Mouse (Mus musculus): Measurements from ENCODE around the gene Tex12. TPM values are rescaled to one million over a fixed set of nuclear protein-coding genes. Genes with fewer than 3 reads are reported as not detected.

Tex12 gene
- polyA plus RNA-seq, 1 experiment from 2014 or later, result not detected

DNA sequence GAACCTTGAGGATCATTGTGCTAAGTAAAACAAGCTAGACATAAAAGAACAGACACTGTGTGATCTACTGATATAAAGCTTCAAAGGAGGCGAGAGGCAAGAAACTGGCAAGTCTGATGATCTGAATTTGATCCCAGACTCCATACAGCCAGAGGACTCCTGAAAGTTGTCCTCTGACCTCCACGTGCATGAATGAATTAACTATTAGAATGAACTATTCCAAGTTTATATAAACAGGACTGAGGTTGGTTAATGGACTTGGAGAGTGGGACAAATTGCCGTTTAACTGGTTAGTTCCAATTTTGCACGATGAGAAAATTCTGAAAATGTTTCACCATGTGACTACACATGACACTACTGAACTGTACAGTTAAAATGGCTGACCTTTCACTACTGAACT lies 12.2 kb downstream of the Tex12 start:
- Histone ChIP-seq H3K27me3 (ENCODE audit: low read depth, poor library complexity, severe bottlenecking) (no peaks in the 10 kb centered on the region), H3K4me3 (no peak overlapping the region), H3K27ac (no peak overlapping the region), H3K36me3 (no peaks in the 10 kb centered on the region), H3K4me1 (no peaks in the 10 kb centered on the region), H3K9me3 (replicated peaks) (no peaks in the 10 kb centered on the region)
- DNase-seq (ENCODE audit: low spot score), result no peak
- 92% methylated on average over 4 of the region's 4 CpGs for WGBS

DNA sequence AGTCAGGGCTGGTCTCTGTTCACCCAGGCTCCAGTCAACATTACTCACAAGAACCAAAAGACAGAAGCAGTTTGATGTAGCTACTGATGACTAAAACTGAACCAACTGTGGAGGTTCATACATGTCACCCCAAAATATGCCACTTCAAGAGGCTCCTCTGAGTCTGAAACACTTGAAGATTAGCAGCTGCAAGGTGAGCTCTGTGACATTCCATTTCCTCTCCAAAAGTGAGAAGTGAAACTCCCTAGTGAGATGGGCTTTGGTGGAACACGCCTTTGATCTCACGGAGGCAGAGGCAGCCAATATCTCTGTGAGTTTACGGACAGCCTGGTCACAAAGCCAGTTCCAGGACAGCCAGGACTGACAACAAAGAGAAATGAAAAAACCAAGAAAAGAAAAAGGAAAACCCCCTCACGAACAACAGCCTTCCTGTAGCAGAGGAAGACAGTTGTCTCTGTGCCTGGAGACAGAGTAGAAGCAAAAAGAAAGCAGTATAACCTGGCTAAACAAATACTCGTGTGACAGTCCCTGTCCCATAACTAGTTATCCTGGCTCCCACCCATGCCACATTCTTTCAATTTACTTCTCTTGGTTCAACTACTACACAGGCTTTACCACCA lies 13.2 kb downstream of the Tex12 start:
- Histone ChIP-seq H3K36me3 (no peaks in the 10 kb centered on the region), H3K4me3 (no peak overlapping the region), H3K27ac (no peak overlapping the region), H3K27me3 (ENCODE audit: low read depth, poor library complexity, severe bottlenecking) (no peaks in the 10 kb centered on the region), H3K9me3 (replicated peaks) (no peaks in the 10 kb centered on the region), H3K4me1 (no peaks in the 10 kb centered on the region)
- DNase-seq (ENCODE audit: low spot score), result no peak
- WGBS, result 38% methylated on average over 5 of the region's 5 CpGs

DNA sequence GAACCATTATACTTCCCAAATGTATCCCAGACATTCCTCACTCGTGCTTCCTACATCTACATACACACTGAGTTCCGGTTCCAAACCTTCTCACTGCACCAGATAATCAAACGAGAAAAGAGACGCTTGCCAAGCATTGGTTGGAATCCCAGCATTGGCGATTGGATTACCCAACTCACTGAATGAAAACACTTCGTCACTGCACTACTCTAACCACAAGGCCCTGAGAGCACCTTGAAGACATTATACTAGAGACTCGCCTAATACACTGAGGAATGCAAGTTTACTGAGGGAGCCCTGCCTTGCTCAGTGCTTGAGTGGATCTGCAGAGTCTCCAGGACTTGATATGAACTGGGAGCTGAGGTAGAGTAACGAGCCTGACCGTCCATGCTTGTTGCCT lies 18.7 kb downstream of the Tex12 start:
- Histone ChIP-seq H3K36me3 (no peaks in the 10 kb centered on the region), H3K4me1 (peaks cover 7% of the 10 kb centered on the region; the same call in 1 of the 2 replicates), H3K27me3 (ENCODE audit: low read depth, poor library complexity, severe bottlenecking) (no peaks in the 10 kb centered on the region), H3K4me3 (no peak overlapping the region), H3K27ac (no peak overlapping the region), H3K9me3 (replicated peaks) (no peaks in the 10 kb centered on the region)
- WGBS, result 82% methylated on average over 9 of the region's 9 CpGs
- DNase-seq (ENCODE audit: low spot score), result no peak

DNA sequence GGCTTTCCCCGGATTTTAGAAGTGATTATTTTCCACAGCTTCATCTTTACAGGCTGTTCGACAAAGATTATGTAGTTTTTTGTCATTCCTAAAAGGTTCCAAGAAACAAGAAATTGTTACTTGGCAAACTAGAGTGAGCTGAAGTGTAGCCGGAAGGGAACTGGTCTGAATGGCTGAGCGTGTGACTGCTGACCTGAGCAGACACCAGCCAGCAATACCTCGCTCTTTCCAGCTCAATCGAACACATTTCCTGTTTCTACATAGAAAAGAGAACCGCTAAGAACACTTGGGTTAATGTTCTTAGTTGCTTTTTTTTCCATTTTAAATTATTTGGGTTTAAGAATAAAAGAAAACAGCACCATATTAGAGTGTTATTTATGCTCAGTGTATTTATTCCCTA lies 21.0 kb downstream of the Tex12 start:
- H3K4me3 ChIP-seq, result no peak overlapping the region
- 81% methylated on average over 7 of the region's 7 CpGs for WGBS

DNA sequence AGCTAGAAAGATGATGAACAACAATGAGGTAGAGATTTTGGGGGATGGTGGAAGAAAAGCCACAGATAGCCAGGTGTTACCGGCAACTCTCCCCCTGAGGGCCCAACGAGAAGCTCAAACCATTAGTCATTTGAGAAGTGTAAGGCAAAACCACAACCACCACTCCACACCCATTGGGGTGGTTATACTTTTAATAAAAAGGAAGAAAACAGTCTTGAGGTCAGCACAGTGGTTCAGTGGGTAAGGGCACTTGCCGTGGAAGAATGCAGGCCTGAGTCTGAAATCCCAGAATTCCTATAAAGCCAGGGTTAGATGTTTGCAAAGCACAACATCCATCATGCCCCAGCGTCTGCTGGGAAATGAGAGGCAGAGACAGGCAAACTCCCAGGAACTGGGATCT lies 23.8 kb downstream of the Tex12 start:
- Histone ChIP-seq H3K4me3 (no peak overlapping the region), H3K4me1 (peaks cover 7% of the 10 kb centered on the region; the same call in 1 of the 2 replicates), H3K27me3 (ENCODE audit: low read depth, poor library complexity, severe bottlenecking) (no peaks in the 10 kb centered on the region), H3K27ac (no peak overlapping the region), H3K36me3 (no peaks in the 10 kb centered on the region), H3K9me3 (replicated peaks) (no peaks in the 10 kb centered on the region)
- WGBS, result 67% methylated on average over 4 of the region's 4 CpGs
- DNase-seq (ENCODE audit: low spot score), result no peak

More for the DNA sequence above, 21.0 kb downstream of the Tex12 start:
- Histone ChIP-seq H3K36me3 (no peaks in the 10 kb centered on the region), H3K27me3 (ENCODE audit: low read depth, poor library complexity, severe bottlenecking) (no peaks in the 10 kb centered on the region), H3K4me1 (peaks cover 7% of the 10 kb centered on the region; the same call in 1 of the 2 replicates), H3K9me3 (replicated peaks) (no peaks in the 10 kb centered on the region), H3K27ac (no peak overlapping the region)
- no peak for DNase-seq (ENCODE audit: low spot score)

DNA sequence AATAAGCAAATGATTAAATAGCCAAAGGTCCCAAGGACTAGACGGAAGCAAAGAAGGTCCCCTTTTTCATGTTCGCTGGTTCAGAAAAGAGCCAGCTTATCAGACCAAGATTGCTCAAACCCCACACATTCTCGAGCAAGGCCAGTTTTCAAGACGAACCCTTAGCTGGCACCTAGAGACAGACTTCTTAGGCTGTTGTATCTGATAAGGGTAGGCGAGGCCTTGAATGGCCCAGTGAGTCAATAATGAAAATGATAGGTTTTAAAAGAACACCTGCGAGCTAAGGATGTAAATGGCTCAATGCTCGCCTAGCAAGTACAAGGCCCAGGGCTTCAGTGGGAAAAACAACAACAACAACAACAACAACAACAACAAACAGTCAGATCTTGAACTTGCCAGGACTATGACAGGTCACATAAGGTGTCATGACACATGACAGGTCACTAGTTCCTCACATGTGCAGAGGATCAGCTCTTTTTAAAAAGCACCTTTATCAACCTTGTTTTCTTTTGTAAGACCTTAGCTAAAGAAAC lies 24.5 kb downstream of the Tex12 start:
- Histone ChIP-seq H3K4me1 (peaks cover 7% of the 10 kb centered on the region; the same call in 1 of the 2 replicates), H3K4me3 (no peak overlapping the region), H3K27ac (no peak overlapping the region), H3K9me3 (replicated peaks) (no peaks in the 10 kb centered on the region), H3K27me3 (ENCODE audit: low read depth, poor library complexity, severe bottlenecking) (no peaks in the 10 kb centered on the region), H3K36me3 (no peaks in the 10 kb centered on the region)
- DNase-seq (ENCODE audit: low spot score), result no peak
- 89% methylated on average over 7 of the region's 7 CpGs for WGBS

DNA sequence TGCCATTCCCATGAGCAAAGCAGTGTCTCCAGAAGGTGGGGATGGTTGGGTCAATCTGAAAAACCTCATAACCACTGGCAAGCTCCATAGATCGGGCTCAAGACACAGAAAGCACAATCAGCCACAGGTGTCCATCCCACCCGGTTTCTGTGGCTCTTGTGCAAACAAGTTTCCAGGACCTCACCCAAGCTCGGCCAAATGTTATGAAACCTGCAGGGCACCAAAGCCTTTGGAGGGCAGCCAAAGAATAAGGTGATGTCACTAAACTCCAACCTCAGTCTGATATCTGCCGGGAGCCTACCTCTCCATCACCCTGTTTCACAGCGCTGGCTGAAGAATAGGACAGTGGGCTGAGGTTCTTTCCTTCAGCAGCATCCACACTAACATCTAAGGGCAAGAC lies 25.2 kb downstream of the Tex12 start:
- WGBS, result 89% methylated on average over 5 of the region's 5 CpGs

DNA sequence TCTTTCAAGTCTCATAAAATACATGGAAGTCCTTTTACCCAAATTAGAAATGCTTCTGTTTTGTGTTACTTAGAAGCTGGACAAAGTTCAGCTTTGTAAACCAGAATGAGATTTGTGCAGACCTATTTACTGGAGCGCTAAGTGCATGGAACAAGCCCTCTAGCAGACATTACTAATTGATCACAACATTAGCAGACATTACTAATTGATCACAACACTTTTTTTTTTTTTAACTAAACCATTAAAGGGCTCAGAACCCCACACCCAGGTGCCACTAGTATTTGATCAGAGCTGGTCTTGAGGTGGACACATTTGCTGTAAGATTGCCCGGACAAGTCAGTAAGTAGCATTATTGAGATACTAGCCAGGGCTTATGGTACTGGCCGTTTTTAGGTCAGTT lies 27.3 kb downstream of the Tex12 start:
- no peaks in the 10 kb centered on the region for H3K4me1 ChIP-seq
- H3K27me3 ChIP-seq (ENCODE audit: low read depth, poor library complexity, severe bottlenecking), result no peaks in the 10 kb centered on the region
- H3K9me3 ChIP-seq (replicated peaks), result no peaks in the 10 kb centered on the region
- H3K27ac ChIP-seq, result no peak overlapping the region
- no peak overlapping the region for H3K4me3 ChIP-seq
- no peaks in the 10 kb centered on the region for H3K36me3 ChIP-seq
- no peak for DNase-seq (ENCODE audit: low spot score)
- 75% methylated on average over 3 of the region's 3 CpGs for WGBS

More for the DNA sequence above, 25.2 kb downstream of the Tex12 start:
- Histone ChIP-seq H3K36me3 (no peaks in the 10 kb centered on the region), H3K9me3 (replicated peaks) (no peaks in the 10 kb centered on the region), H3K27me3 (ENCODE audit: low read depth, poor library complexity, severe bottlenecking) (no peaks in the 10 kb centered on the region), H3K4me1 (peaks cover 7% of the 10 kb centered on the region; the same call in 1 of the 2 replicates), H3K27ac (no peak overlapping the region), H3K4me3 (no peak overlapping the region)
- DNase-seq (ENCODE audit: low spot score), result no peak

DNA sequence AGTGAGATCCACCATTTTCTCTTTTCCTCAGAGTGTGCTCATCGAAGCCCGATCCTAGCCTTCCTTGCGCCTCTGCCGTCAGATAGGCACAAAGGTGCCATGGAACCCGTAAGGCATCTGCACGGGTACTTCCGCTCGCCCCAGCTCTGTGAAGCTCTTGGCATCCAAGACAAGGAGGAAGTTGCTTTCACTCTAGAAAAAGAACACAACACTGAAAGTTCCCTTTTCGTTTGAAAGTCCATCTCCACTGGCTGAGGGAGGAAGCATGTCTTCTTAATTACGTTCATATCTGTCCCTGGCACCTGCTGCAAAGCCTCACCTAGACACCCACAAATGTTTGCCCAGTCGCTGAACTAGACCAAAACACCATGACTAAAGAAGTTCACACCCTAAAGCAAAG lies 27.8 kb downstream of the Tex12 start:
- 84% methylated on average over 11 of the region's 11 CpGs for WGBS
- Histone ChIP-seq H3K4me3 (no peak overlapping the region), H3K9me3 (replicated peaks) (no peaks in the 10 kb centered on the region), H3K27me3 (ENCODE audit: low read depth, poor library complexity, severe bottlenecking) (no peaks in the 10 kb centered on the region), H3K36me3 (no peaks in the 10 kb centered on the region), H3K4me1 (peaks cover 1% of the 10 kb centered on the region; the same call in 1 of the 2 replicates), H3K27ac (no peak overlapping the region)
- no peak for DNase-seq (ENCODE audit: low spot score)

DNA sequence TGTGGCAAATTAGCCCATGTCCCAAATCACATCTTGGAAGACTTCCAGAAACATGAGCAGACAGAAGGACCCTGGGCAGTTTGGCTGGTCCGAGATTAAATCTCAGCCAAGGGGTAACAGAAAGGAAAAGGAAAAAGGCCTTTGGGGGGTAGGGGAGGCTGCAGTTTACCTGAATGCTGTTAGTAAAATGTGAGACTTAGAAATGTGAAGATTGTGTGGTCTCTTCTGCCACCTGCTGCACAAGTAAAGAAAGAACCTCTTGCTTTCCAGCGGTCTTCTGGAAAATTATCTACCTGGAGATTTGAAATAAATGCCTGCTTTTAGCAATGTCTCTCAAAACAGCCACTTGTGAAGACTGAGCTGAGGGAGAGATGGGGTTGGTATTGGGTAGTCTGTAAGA lies 30.2 kb downstream of the Tex12 start:
- Histone ChIP-seq H3K4me3 (no peak overlapping the region), H3K4me1 (peaks cover 14% of the 10 kb centered on the region), H3K27ac (no peak overlapping the region), H3K9me3 (replicated peaks) (no peaks in the 10 kb centered on the region), H3K27me3 (ENCODE audit: low read depth, poor library complexity, severe bottlenecking) (no peaks in the 10 kb centered on the region), H3K36me3 (no peaks in the 10 kb centered on the region)
- 31% methylated on average over 2 of the region's 2 CpGs for WGBS
- no peak for DNase-seq (ENCODE audit: low spot score)

DNA sequence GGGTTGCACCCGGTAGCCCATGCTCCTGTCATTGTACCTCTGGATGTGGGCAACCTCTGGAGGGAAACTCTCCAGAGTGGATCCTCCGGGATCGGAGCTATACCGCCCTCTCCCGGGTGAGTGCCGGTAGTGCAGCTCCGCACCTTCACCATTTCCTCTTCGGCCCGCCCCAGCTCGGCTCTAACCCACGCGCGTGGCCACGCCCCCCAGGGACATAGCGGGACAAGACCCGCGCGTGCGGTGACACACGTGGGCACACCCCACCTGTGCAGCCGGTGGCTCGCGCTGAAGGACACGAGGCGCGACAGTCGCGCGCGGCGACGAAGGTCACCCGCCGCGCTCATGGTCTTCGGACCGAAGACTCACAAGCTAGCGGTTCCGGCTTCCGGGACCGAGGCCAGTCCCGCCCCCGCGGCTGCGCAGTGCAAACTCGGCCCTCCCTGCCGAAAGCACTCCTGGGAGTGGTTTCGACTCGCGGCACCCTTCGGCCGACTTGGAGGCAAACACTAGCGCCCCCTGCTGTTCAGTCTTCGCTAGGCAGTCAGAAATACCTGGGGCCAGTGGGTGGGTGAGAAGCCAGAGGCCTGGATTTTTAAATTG lies 32.7 kb downstream of the Tex12 start, which contains the start of gene Pts:
Gene Pts (minus strand): TSS at position 432 of the 600 bp plus-strand sequence.
- Histone ChIP-seq H3K4me1 (peaks cover 14% of the 10 kb centered on the region), H3K36me3 (0 out of 2 replicates have a peak, but pooled peaks cover 6% of the 10 kb centered on the region), H3K9me3 (replicated peaks) (no peaks in the 10 kb centered on the region), H3K27ac (peak within 1 kb of the TSS; percentile 92), H3K4me3 (peak within 1 kb of the TSS; percentile 89), H3K27me3 (ENCODE audit: low read depth, poor library complexity, severe bottlenecking) (no peaks in the 10 kb centered on the region)
- under 1% methylated on average over 54 of the region's 54 CpGs for WGBS
- DNase-seq (ENCODE audit: low spot score), result peak; percentile 99

DNA sequence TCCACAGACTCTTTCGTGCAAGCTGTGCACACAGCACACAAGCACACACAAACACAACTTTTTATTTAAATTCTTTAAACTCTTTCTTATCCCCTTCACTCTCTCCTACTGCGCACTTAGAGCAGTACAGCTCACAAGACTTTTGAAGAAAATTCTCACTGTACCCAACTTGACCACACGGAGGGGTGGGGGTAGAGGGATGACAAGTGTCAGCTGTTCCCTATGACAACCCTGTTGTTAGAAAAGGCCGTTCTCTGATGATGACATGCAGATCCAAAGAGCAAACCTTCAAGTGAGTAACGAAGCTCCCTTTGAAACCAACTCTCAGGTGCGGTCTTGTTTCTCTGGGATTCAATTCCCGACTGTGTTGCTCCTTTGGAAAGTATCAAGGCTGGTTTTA lies 33.3 kb downstream of the Tex12 start:
- Histone ChIP-seq H3K9me3 (replicated peaks) (no peaks in the 10 kb centered on the region), H3K27me3 (ENCODE audit: low read depth, poor library complexity, severe bottlenecking) (no peaks in the 10 kb centered on the region), H3K4me1 (peaks cover 14% of the 10 kb centered on the region), H3K4me3 (peak overlapping the region; percentile 89), H3K36me3 (0 out of 2 replicates have a peak, but pooled peaks cover 6% of the 10 kb centered on the region), H3K27ac (peak overlapping the region; percentile 92; the same call in 1 of the 2 replicates)
- DNase-seq (ENCODE audit: low spot score), result no peak
- WGBS, result 53% methylated on average over 7 of the region's 7 CpGs

DNA sequence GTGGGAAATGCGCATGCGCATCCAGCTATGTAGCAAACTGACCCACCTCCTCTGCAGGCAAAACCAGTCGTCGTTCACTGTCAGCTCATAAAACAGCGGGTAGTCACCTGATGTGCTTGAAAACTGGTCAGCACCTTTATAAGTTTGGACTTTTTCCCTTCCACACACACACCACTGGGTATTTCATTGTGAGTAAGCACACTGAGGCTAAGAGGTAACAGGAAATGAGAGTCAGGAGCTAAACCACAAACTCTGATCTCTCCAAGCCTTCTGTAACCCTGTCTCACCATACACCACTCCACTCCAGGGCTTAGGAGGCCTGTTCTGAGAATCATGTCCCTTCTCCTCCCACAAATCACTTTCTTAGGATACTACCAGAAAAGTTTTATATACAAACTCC lies 35.5 kb downstream of the Tex12 start:
- DNase-seq (ENCODE audit: low spot score), result no peak
- no peak overlapping the region for H3K27ac ChIP-seq
- H3K27me3 ChIP-seq (ENCODE audit: low read depth, poor library complexity, severe bottlenecking), result no peaks in the 10 kb centered on the region
- no peaks in the 10 kb centered on the region for H3K9me3 ChIP-seq (replicated peaks)
- H3K4me3 ChIP-seq, result no peak overlapping the region
- peaks cover 14% of the 10 kb centered on the region for H3K4me1 ChIP-seq
- WGBS, result 73% methylated on average over 5 of the region's 5 CpGs
- 0 out of 2 replicates have a peak, but pooled peaks cover 8% of the 10 kb centered on the region for H3K36me3 ChIP-seq

Data from limb, embryonic 10.5 days (tissue).